Mouse (Mus musculus) spleen, adult 12 weeks (tissue): ENCODE results near the gene Cnppd1.

Experiments used
- DNase-seq: peaks from one replicate; pipeline ENCODE4 v3.0.0; 2022; ENCODE audit warnings: low spot score

The Cnppd1 gene

DNA sequence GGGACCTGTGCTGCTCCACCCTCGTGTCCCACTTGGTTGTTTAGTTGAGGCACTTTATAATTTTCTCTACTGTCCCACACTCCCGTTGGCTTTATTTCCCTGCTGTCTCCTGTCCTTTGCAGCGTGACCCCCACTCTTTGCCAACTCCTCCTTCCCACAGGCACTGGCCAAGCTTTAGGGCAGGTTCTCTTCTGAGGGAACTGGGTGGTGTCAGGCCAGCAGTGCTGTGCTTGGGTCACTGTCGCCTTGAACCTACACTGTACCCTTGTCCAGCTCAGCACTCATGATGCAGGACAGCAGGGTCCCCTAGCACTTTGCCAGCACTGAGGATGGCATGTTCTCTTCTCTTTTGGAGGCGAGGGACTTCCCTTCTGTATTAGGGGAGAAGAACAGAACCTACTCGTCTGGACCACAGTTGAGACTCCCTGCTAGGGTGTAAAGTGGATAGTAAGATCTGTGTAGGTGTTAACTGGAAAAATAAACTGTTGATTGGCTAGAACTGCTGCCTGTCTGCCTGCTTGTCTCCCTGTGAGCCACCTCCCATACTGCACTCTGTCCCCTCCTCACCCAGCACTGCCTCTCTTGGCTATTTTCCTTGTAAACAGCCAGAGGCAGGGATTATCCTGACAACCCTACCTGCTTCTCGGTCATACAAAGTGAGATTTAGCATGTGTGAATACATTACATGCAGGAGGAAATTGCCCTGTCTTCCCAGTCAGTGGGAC lies 5.1 kb upstream of the Cnppd1 start:
- DNase-seq = no peak

GRCm38 (mm10) chr1:75145589-75145988 lies 3.1 kb upstream of the Cnppd1 start:
- DNase-seq = no peak

DNA sequence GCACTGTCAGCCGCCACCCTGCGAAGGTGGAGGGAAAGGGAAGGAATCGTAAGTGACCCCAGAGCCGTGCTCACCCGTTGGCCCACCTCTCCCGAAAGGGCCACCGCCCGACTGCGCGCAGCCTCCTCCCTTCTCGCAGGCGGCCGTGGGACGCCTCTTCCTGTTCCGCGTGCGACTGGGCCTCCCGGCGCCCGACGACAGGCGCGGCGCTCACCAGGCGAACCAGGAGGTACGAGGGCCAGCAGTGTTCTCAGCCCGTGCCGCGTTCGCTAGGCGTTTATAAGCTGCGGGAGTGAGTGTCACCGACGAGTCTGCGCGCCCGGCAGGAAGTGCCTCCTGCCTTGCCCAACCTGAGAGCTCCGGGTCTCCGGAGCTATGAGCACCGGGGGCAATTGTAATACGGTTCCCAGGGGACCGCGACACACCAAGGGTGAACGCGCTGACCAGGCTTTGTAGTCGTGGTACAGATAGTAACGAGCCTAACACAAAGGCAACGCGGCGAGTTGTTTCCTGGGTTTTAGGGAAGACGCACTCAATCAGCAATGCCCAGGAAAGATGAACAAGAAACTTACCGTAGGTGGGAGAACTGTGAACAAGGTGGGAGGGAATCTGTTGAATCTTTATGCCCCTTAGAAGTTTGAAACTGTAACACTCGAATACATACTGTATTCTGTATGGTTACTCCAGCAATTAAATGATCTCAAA lies 873 bp downstream of the Cnppd1 start:
- peak; percentile 71 for DNase-seq

DNA sequence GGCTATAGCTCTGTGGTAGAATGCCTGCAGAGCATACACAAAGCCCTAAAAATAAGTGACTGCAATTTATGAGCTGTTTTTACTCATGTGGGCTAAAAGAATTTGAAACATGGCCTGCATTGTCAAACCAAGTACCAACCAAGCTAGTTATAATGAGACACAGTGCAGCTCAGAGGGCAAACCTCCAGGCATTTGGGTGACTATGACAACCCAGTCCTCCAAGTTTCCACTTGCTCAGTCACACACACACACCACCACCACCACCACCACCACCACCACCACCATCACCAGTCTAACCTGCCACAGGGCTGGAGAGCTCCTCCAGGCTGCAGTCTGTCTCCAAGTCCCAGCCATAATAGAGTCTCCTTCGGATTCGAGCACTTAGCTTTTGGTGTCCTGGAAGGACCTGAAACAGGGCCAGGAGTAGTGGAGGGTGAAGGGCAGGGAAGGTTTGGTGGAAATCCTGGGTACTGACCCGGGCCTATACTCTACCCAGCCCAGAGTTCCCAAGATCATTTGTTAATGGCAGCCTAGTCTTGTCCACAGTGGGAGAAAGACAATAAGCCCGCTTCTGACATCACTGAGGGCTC lies 1.8 kb downstream of the Cnppd1 start:
- DNase-seq = no peak

GRCm38 (mm10) chr1:75138448-75138847 lies 4.1 kb downstream of the Cnppd1 start:
- no peak for DNase-seq

DNA sequence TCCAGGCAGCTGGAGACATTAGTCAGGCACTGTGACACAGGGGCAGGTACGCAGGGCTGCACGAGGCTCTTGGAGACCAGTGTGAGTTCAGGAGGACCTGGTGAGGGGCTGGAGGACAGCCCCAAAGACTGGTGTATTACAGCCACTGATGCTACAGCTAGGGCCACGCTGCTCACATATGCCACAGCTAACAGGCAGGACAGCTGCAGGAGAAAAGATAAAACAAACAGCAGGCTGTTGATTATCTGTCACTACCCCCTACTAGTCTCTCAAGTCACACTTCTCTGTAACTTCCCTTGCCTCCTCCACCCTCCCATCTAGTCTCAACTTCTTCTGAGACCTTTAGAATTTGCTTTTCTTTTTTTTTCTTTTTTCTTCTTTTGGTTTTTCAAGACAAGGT lies 5.8 kb downstream of the Cnppd1 start:
- no peak for DNase-seq

GRCm38 (mm10) chr1:75136293-75136692 lies 6.2 kb downstream of the Cnppd1 start:
- no peak for DNase-seq

DNA sequence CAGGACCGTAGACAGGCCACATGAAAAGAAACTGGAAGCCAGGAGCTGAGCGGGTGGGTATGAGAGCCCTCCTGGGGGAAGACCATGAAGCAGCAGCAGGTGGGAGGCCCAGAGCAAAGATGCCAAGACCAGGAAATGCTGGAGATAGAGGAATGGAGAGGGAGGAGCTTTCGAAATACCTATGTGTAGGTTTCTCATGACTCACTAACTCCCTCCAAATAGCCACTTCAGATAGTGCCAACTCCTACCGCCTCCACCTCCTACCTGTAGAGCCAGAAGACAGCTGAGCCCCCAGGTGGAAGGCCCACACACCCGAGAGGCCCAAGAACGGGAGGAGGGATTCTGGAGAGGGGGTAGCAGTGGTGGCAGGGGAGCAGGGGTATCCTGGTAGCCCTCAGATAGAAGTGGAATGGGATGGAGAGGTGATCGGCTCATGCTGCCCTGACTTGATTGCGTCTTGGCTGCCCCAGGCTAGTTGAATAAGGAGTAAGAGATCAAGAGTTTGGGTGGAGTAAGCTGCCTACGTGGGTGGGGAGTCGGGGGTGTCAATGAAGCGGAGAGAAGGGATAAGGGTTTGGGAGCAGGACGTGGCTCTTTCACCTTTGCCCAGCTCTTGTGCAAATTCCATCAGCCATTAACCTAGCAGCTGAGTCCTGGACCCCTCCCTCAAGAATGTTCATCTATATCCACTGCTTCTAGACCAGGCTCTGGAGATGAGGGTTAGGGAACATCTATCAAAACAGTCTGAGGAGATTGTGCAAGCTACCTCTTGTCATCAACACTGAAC lies 8.9 kb downstream of the Cnppd1 start, which contains the start of gene Slc23a3:
Gene Slc23a3, minus strand, starts transcription at position 470 of the 787 bp plus-strand sequence.
- no peak for DNase-seq

- DNase-seq = no peak
Observed at GRCm38 (mm10) chr1:75128641-75129040, 13.9 kb downstream of the Cnppd1 start.

GRCm38 (mm10) chr1:75125418-75125817 lies 17.1 kb downstream of the Cnppd1 start:
- DNase-seq = no peak

DNA sequence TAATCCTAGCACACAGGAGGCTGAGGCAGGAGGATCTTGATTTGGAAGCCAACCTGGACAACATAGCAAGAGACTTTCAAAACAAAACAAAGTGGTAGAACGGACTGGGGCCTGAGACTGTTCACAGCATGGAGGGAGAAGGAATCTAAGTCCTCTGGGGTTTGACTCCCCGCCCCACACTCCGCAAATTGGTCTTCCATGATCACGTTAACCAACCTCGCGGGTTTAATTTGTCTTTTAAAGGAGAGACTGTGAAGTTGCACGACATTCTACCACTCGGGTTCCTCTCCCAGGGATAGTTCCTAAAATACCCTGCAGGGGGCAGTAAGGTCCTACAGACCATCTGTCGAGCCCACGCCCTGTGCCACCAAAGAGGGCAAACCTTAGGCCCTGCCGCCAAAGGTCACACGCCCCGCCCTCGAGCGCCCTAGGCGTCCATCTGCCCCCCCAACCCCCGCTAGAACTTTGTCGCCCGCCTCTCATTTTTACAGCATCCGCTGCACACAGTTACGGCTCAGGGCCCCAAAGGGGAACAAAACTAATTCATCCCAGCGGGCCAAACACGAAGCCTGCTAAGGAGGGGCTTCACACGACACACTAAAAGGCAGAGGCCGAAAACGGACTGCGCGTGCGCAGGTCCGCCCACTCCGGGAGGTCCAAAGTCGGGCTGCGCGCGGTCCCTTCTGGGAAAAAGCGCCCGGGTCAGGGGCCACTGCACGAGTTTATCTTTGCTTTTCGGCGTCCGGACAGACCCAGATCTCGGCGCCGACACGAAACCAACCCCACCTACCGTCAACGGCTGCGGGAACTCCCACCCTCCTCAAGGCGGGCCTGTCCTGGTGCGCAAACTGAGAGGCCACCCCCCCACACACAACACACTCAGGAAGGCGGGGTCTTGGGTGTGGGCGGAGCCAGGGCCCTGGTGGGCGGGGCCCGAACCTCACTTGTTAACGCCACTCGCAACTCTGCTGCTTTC lies 17.9 kb downstream of the Cnppd1 start, which contains the start of gene Nhej1:
Gene Nhej1, minus strand, starts transcription at position 855 of the 976 bp plus-strand sequence.
- peak; percentile 97 for DNase-seq

- DNase-seq = no peak
Observed at GRCm38 (mm10) chr1:75122211-75122610, 20.3 kb downstream of the Cnppd1 start.
